Mouse (Mus musculus) neural tube, postnatal 0 days (tissue): ENCODE measurements around the gene Plet1. TPM values are rescaled to one million over a fixed set of nuclear protein-coding genes. Genes with fewer than 3 reads are reported as not detected.

Experiments used
- polyA plus RNA-seq: library from polyadenylated mRNA; unstranded; fragments of >200 nt; fragmentation: Nextera tagmentation; extraction: Ambion mirVana; gene quantifications from 2 replicates; pipeline ENCODE4 v1.2.1, GENCODE M21; 2015

The Plet1 gene
- 0.56 and 0.90 TPM in 2 replicates for polyA plus RNA-seq

GRCm38 (mm10) chr9:50494311-50494710 is at the start of gene Plet1:
Plet1 (plus strand) TSS chr9:50494525.

GRCm38 (mm10) chr9:50528293-50528892 is 34.1 kb downstream of the Plet1 start, which contains the start of gene Pts:
Pts (minus strand) TSS chr9:50528724.

GRCm38 (mm10) chr9:50554241-50555093 is 60.1 kb downstream of the Plet1 start, which contains the start of gene Il18:
Il18 (plus strand) TSS chr9:50554827.

GRCm38 (mm10) chr9:50555094-50555446 is 60.7 kb downstream of the Plet1 start, which contains the start of gene Bco2:
Bco2 (minus strand) TSS chr9:50555181.

Other genes starting within 250 kb of the Plet1 start
- gene Rpl10-ps3, start 149.6 kb upstream of the Plet1 start, polyA plus RNA-seq = 105 and 119 TPM in 2 replicates
- gene Pts, start 34.2 kb downstream of the Plet1 start, polyA plus RNA-seq = 97.8 and 101 TPM in 2 replicates
- gene Il18, start 60.3 kb downstream of the Plet1 start, polyA plus RNA-seq = 37.1 and 50.8 TPM in 2 replicates
- 0.42 and 0.55 TPM in 2 replicates for gene Bco2, start 60.7 kb downstream of the Plet1 start, polyA plus RNA-seq
- gene Tex12, start 66.8 kb downstream of the Plet1 start, polyA plus RNA-seq = 0.46 TPM in 1 of 2 replicates, not detected in the other
- 353 and 365 TPM in 2 replicates for gene Sdhd, start 109.3 kb downstream of the Plet1 start, polyA plus RNA-seq
- 492 and 511 TPM in 2 replicates for gene Timm8b, start 109.4 kb downstream of the Plet1 start, polyA plus RNA-seq
- gene Pih1d2, start 122.8 kb downstream of the Plet1 start, polyA plus RNA-seq = 4.5 and 6.8 TPM in 2 replicates
- gene Nkapd1, start 122.9 kb downstream of the Plet1 start, polyA plus RNA-seq = 22.0 and 22.5 TPM in 2 replicates
- gene Dlat, start 165.3 kb downstream of the Plet1 start, polyA plus RNA-seq = 73.7 and 79.1 TPM in 2 replicates
- gene Dixdc1, start 245.0 kb downstream of the Plet1 start, polyA plus RNA-seq = 25.4 and 27.9 TPM in 2 replicates